Mouse (Mus musculus) midbrain, embryonic 16.5 days (tissue): Measurements from ENCODE around the gene Nubpl. TPM values are rescaled to one million over a fixed set of nuclear protein-coding genes. Genes with fewer than 3 reads are reported as not detected.

ENCODE experiments used
- ATAC-seq: fragments of 200-750 bp; cut with Nextera tagmentation; 2 replicates; pipeline ENCODE4 v1.8.0; 2017; ENCODE audit warnings: moderate TSS enrichment
- H3K27ac ChIP-seq: fragments of 300-500 bp; sonication (generic); 2 replicates; pipeline ENCODE4 v1.5.1; 2014; ENCODE audit warnings: mild to moderate bottlenecking, low read length, mixed read lengths
- H3K27me3 ChIP-seq: fragments of 300-500 bp; sonication (generic); 2 replicates; pipeline ENCODE4 v1.6.1; 2014; ENCODE audit warnings: low read depth, low read length, mixed read lengths; ENCODE audit not compliant: control insufficient read depth, insufficient read depth
- H3K36me3 ChIP-seq: fragments of 300-500 bp; sonication (generic); 2 replicates; pipeline ENCODE4 v1.6.1; 2014; ENCODE audit warnings: mild to moderate bottlenecking, low read length, moderate library complexity, mixed read lengths; ENCODE audit not compliant: control insufficient read depth, insufficient read depth
- H3K4me1 ChIP-seq: fragments of 300-500 bp; sonication (generic); 2 replicates; pipeline ENCODE4 v1.6.1; 2014; ENCODE audit warnings: mild to moderate bottlenecking, low read length, mixed read lengths; ENCODE audit not compliant: control insufficient read depth, insufficient read depth
- H3K4me2 ChIP-seq: fragments of 300-500 bp; sonication (generic); 2 replicates; pipeline ENCODE4 v1.6.1; 2014; ENCODE audit warnings: mild to moderate bottlenecking, low read length, mixed read lengths
- H3K4me3 ChIP-seq: fragments of 300-500 bp; sonication (generic); 2 replicates; pipeline ENCODE4 v1.5.1; 2014; ENCODE audit warnings: low read depth, mild to moderate bottlenecking, low read length, moderate library complexity, mixed read lengths
- H3K9ac ChIP-seq: fragments of 300-500 bp; sonication (generic); 2 replicates; pipeline ENCODE4 v1.6.1; 2014; ENCODE audit warnings: low read depth, low read length, mixed read lengths
- H3K9me3 ChIP-seq: fragments of 300-500 bp; sonication (generic); replicated peaks from 2 replicates; pipeline ENCODE4 v1.6.1; 2014; ENCODE audit warnings: mild to moderate bottlenecking, low read length, mixed read lengths; ENCODE audit not compliant: control insufficient read depth, poor library complexity, severe bottlenecking
- WGBS: fragments of 180-500 bp; shearing (Covaris S2); extraction: QIAGEN DNeasy Blood & Tissue Kit; methylation state at CpG from one replicate; pipeline ENCODE4 v1.1.7; 2014; 5-methylcytosine and 5-hydroxymethylcytosine counted together
- polyA plus RNA-seq: library from polyadenylated mRNA; unstranded; fragments of >200 nt; fragmentation: Nextera tagmentation; extraction: Ambion mirVana; gene quantifications from 2 replicates; pipeline ENCODE4 v1.2.1, GENCODE M21; 2015

Nubpl gene
- polyA plus RNA-seq, 1 experiment from 2014 or later, result 7.7 TPM

DNA sequence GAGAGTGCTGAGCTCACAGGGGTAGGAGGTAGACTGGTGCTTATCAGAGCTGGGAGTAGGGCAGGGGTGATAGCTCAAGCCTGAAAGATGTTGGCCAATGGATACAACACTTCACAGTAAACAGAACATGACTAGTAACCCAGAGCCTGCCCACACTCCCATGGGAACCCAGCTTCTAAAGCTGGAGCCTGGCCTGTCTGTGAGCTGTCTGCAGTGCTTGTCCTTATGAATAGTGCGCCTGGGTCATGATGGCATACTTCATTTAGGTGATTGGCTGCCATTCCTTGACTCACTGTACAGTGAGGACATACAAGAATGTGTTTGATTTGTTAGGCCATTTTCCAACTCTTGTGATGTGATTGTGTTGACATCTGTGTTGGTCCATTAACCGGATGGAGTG is 200.5 kb downstream of the Nubpl start:
- no peaks in the 10 kb centered on the region for H3K27me3 ChIP-seq
- WGBS, result 92% methylated on average over 2 of the region's 2 CpGs
- H3K4me3 ChIP-seq, result no peak overlapping the region

DNA sequence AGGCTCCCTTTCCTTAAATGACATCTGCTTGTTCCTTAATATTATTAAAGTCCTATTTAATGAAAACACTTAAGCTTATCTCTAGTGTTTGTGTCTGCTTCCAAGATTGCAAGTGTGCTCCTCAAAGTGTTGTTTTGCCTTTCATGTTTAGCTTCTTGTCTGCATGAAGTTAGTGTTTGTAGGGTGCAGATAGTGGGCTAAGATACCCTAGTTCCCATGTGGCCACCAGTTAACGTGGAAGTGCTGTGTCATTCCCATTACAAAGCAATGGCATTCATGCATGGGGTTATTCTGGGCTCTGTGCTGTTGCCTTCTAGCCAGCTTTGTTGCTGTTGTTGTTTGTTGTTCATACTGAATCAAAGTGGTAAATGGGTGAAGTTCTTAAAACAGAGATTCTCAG is 201.1 kb downstream of the Nubpl start:
- H3K27ac ChIP-seq, result no peak overlapping the region
- WGBS, result 67% methylated on average over 1 of the region's 1 CpGs
- H3K4me2 ChIP-seq, result no peak overlapping the region

More for the DNA sequence above, 200.5 kb downstream of the Nubpl start:
- no peak overlapping the region for H3K9ac ChIP-seq
- no peak for ATAC-seq
- no peaks in the 10 kb centered on the region for H3K9me3 ChIP-seq
- 0 out of 2 replicates have a peak, but pooled peaks cover 2% of the 10 kb centered on the region for H3K4me1 ChIP-seq
- H3K27ac ChIP-seq, result no peak overlapping the region
- no peak overlapping the region for H3K4me2 ChIP-seq
- H3K36me3 ChIP-seq, result no peaks in the 10 kb centered on the region

DNA sequence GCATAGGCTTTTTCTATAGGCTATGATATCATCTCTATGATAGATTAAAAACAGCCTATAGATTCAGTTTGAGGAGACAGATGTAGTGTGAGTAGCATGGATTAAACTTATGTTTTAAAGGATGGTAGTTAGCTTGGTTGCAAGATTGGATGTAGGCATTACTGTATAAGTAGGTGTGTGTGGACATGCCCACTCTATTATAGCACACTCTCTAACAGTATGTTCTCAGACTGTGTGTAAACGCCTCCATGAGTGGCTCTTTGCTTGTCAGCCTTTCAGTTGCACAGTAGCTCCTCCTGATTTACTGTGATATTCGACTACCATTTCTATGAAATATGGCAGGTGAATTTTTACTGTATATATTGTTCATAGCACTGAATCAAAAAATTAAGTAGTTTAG is 205.4 kb downstream of the Nubpl start:
- H3K36me3 ChIP-seq, result no peaks in the 10 kb centered on the region
- no peaks in the 10 kb centered on the region for H3K4me1 ChIP-seq
- whole genome bisulfite sequencing, result 91% methylated on average over 2 of the region's 2 CpGs
- no peak overlapping the region for H3K4me2 ChIP-seq
- no peaks in the 10 kb centered on the region for H3K27me3 ChIP-seq
- no peak overlapping the region for H3K27ac ChIP-seq
- H3K4me3 ChIP-seq, result no peak overlapping the region
- no peak overlapping the region for H3K9ac ChIP-seq
- no peak for ATAC-seq
- no peaks in the 10 kb centered on the region for H3K9me3 ChIP-seq

More for the DNA sequence above, 201.1 kb downstream of the Nubpl start:
- Histone ChIP-seq H3K36me3 (no peaks in the 10 kb centered on the region), H3K9me3 (no peaks in the 10 kb centered on the region), H3K4me1 (0 out of 2 replicates have a peak, but pooled peaks cover 2% of the 10 kb centered on the region), H3K27me3 (no peaks in the 10 kb centered on the region), H3K9ac (no peak overlapping the region), H3K4me3 (no peak overlapping the region)
- no peak for ATAC-seq

DNA sequence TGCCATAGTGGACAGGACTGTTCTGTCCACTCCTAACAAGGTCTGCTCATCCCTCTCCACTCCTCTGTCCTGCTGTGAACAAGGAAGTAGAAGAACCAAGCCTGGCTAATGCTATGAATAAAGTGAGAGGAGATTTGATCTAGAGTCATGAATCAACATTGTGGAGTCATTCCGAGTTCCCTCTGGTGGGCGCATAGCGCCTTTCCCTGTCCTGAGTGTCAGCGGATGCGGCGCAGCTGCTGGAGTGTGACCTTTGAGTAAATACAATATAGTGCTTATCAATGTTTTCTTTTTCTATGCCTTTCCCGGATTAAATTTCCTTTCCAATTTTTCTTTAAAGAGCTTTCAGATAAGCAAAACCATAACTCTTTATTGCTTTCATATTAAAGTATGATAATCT is 208.8 kb downstream of the Nubpl start:
- ATAC-seq, result no peak
- Histone ChIP-seq H3K9ac (no peak overlapping the region), H3K36me3 (no peaks in the 10 kb centered on the region), H3K27ac (no peak overlapping the region), H3K9me3 (no peaks in the 10 kb centered on the region), H3K4me1 (no peaks in the 10 kb centered on the region), H3K4me2 (no peak overlapping the region), H3K4me3 (no peak overlapping the region), H3K27me3 (no peaks in the 10 kb centered on the region)
- WGBS, result 92% methylated on average over 7 of the region's 7 CpGs

DNA sequence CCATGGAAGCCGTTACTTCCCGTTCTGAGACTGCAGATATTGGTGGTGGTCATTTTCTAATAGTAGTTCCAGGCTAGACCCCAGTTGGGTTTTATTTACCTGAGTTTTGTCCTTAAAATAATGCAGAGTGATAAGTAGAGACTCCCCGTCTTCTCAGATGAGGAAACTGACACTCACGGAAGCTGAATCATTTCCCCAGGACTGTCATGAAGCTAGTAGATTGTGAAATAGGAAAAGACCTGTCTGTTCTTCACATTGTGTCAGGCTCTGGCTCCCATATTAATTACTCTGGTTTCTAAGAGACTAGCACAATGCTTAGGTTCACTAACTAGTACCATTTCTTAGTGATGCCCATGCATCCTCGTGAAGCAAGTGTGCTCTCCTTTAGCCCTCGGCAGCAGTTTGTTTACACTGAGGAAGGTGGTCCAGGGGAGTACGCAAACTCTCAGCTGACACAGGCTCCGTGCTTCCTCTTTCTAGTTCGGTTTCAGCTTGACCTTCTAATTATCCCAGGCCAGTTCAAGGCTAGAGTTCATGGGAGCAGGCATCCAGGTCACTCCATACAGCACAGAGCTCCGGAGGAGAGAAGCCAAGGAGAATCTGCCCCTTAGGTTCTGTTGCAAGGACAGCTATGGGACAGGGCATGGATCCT is 209.9 kb downstream of the Nubpl start:
- no peaks in the 10 kb centered on the region for H3K4me1 ChIP-seq
- H3K36me3 ChIP-seq, result no peaks in the 10 kb centered on the region
- H3K9me3 ChIP-seq, result no peaks in the 10 kb centered on the region
- no peak overlapping the region for H3K9ac ChIP-seq
- H3K27ac ChIP-seq, result no peak overlapping the region
- no peak overlapping the region for H3K4me2 ChIP-seq
- no peak overlapping the region for H3K4me3 ChIP-seq
- no peaks in the 10 kb centered on the region for H3K27me3 ChIP-seq
- no peak for ATAC-seq
- WGBS, result 87% methylated on average over 10 of the region's 10 CpGs

DNA sequence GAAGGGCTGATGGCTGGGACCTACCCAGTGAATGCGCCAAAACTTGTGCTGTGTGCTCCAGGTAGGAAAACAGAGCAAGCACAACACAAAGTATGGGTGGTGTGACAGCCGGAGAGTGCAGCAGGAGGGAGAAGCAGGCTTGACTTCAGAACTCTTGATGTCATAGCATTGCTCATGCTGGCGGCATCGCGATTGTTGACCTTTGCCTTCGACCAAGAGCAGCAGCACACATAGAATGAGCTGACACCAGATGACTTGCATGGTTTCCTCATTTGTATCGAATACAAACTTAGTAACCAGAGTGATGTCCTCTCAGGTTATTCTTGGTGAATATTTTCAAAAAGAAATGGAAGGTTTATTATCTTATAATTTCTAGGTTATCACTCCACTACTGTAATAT is 211.1 kb downstream of the Nubpl start:
- Histone ChIP-seq H3K4me2 (no peak overlapping the region), H3K36me3 (no peaks in the 10 kb centered on the region), H3K27ac (no peak overlapping the region), H3K4me1 (no peaks in the 10 kb centered on the region), H3K9me3 (0 out of 2 replicates have a peak, but pooled peaks cover 6% of the 10 kb centered on the region), H3K4me3 (no peak overlapping the region), H3K27me3 (no peaks in the 10 kb centered on the region), H3K9ac (no peak overlapping the region)
- WGBS, result 90% methylated on average over 7 of the region's 7 CpGs
- ATAC-seq, result no peak

DNA sequence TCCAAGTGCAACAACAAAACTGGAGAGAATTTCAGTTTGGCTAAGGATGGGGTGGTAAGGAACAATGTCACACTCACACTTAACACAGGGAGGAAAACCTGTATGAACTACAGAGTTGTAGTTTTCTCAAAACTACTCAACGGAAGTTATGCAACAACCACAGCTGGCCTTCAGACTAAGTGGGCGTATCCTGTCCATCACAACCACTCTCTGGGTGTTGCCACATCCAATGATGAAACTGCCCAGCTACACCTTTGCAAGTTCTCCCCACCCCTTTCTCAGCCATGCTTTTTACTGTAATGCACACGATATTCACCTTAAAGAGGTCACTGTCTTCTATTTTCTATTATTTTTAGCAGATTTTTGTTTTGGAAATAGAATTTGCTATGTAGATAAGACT is 217.3 kb downstream of the Nubpl start:
- H3K27me3 ChIP-seq, result no peaks in the 10 kb centered on the region
- H3K9me3 ChIP-seq, result 0 out of 2 replicates have a peak, but pooled peaks cover 6% of the 10 kb centered on the region
- ATAC-seq, result no peak
- H3K27ac ChIP-seq, result no peak overlapping the region
- H3K9ac ChIP-seq, result no peak overlapping the region
- H3K4me2 ChIP-seq, result no peak overlapping the region
- 96% methylated on average over 3 of the region's 3 CpGs for WGBS
- no peaks in the 10 kb centered on the region for H3K36me3 ChIP-seq
- H3K4me3 ChIP-seq, result no peak overlapping the region
- H3K4me1 ChIP-seq, result no peaks in the 10 kb centered on the region

DNA sequence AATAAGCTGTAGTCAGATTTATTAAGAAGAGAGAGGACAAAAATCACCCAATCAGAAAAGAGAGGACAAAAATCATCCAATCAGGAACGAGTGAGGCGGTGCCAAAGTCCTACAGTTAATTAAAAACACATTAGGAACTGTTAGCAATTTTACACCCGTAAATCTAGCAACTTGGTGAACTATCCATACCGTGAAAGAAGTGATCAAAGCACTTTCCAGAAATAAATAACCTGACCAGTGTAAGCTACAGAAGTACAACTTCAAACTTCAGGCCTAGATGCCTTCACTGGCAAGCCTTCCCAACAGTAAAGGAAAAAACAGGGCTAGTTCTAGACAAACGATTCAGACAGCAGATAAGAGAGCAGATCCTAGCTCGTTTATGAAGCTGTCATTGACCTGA is 220.1 kb downstream of the Nubpl start:
- no peak for ATAC-seq
- Histone ChIP-seq H3K9ac (no peak overlapping the region), H3K4me1 (no peaks in the 10 kb centered on the region), H3K27ac (no peak overlapping the region), H3K9me3 (0 out of 2 replicates have a peak, but pooled peaks cover 6% of the 10 kb centered on the region), H3K4me2 (no peak overlapping the region), H3K36me3 (no peaks in the 10 kb centered on the region), H3K27me3 (no peaks in the 10 kb centered on the region), H3K4me3 (no peak overlapping the region)
- 82% methylated on average over 6 of the region's 6 CpGs for WGBS

DNA sequence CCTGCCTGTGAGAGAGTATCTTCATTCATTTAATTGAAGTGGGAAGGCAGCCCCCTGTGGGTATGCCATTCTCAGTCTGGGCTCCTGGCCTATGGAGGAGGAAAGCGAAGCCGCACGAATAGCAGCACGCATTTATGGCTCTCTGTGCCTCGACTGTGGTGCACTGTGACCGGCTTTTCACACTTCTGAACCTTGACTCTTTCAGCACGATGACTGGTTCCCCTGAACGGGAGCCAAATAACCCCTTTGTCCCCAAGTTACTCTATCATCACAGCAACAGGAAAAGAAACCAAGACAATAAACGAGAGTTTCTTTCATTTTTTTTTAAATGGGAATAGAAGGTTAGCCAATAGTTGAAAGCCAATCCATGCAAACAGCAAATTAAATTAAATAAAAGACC is 220.9 kb downstream of the Nubpl start:
- Histone ChIP-seq H3K36me3 (no peaks in the 10 kb centered on the region), H3K27me3 (no peaks in the 10 kb centered on the region), H3K9me3 (no peaks in the 10 kb centered on the region), H3K4me2 (no peak overlapping the region), H3K9ac (no peak overlapping the region), H3K4me1 (no peaks in the 10 kb centered on the region), H3K27ac (no peak overlapping the region), H3K4me3 (no peak overlapping the region)
- no peak for ATAC-seq
- 79% methylated on average over 9 of the region's 9 CpGs for WGBS
